Mouse (Mus musculus) hindbrain, postnatal 0 days (tissue): ENCODE data around the gene Snapc1. TPM values are rescaled to one million over a fixed set of nuclear protein-coding genes. Genes with fewer than 3 reads are reported as not detected.

Source experiments
- ATAC-seq: fragments of 200-750 bp; cut with Nextera tagmentation; 2 replicates; pipeline ENCODE4 v1.8.0; 2017; ENCODE audit warnings: mild to moderate bottlenecking, moderate TSS enrichment, moderate library complexity
- DNase-seq: peaks from one replicate; pipeline ENCODE4 v3.0.0-alpha.2; 2015; ENCODE audit warnings: low spot score
- H3K27ac ChIP-seq: fragments of 300-500 bp; sonication (generic); 2 replicates; pipeline ENCODE4 v1.5.1; 2014; ENCODE audit warnings: mild to moderate bottlenecking
- H3K27me3 ChIP-seq: fragments of 300-500 bp; sonication (generic); 2 replicates; pipeline ENCODE4 v1.6.1; 2014; ENCODE audit warnings: low read length, mixed read lengths; ENCODE audit not compliant: insufficient read depth
- H3K36me3 ChIP-seq: fragments of 300-500 bp; sonication (generic); 2 replicates; pipeline ENCODE4 v1.6.1; 2014; ENCODE audit warnings: low read length, mixed read lengths; ENCODE audit not compliant: insufficient read depth
- H3K4me1 ChIP-seq: fragments of 300-500 bp; sonication (generic); 2 replicates; pipeline ENCODE4 v1.6.1; 2014; ENCODE audit warnings: antibody characterized with exemption, low read length, mixed read lengths; ENCODE audit not compliant: insufficient read depth
- H3K4me2 ChIP-seq: fragments of 300-500 bp; sonication (generic); 2 replicates; pipeline ENCODE4 v1.6.1; 2014; ENCODE audit warnings: low read depth, mild to moderate bottlenecking, low read length, moderate library complexity, mixed read lengths
- H3K4me3 ChIP-seq: fragments of 300-500 bp; sonication (generic); 2 replicates; pipeline ENCODE4 v1.5.1; 2014; ENCODE audit warnings: low read length
- H3K9ac ChIP-seq: fragments of 300-500 bp; sonication (generic); replicated peaks from 2 replicates; pipeline ENCODE4 v1.6.1; 2014; ENCODE audit warnings: mild to moderate bottlenecking, low read length, moderate library complexity, mixed read lengths
- H3K9me3 ChIP-seq: fragments of 300-500 bp; sonication (generic); 2 replicates; pipeline ENCODE4 v1.6.1; 2016; ENCODE audit warnings: low read length, mixed read lengths
- CTCF ChIP-seq: IDR thresholded peaks from 2 replicates; pipeline ENCODE4 v1.5.1; 2016; ENCODE audit warnings: antibody characterized with exemption, control low read depth, low read depth
- whole genome bisulfite sequencing: fragments of 180-500 bp; shearing (Covaris S2); extraction: QIAGEN DNeasy Blood & Tissue Kit; methylation state at CpG from one replicate; pipeline ENCODE4 v1.1.7; 2014; 5-methylcytosine and 5-hydroxymethylcytosine counted together
- polyA plus RNA-seq: library from polyadenylated mRNA; unstranded; fragments of >200 nt; fragmentation: Nextera tagmentation; extraction: Ambion mirVana; gene quantifications from 2 replicates; pipeline ENCODE4 v1.2.1, GENCODE M21; 2015
- total RNA-seq: library from RNA; depleted of rRNA; stranded (reverse); fragments of >200 nt; gene quantifications from 2 replicates; pipeline ENCODE4 v1.2.3, GENCODE M21; 2014; rRNA removed

The Snapc1 gene
- 11.1 and 12.8 TPM in 2 replicates for total RNA-seq
- polyA plus RNA-seq = 21.4 and 22.9 TPM in 2 replicates

DNA sequence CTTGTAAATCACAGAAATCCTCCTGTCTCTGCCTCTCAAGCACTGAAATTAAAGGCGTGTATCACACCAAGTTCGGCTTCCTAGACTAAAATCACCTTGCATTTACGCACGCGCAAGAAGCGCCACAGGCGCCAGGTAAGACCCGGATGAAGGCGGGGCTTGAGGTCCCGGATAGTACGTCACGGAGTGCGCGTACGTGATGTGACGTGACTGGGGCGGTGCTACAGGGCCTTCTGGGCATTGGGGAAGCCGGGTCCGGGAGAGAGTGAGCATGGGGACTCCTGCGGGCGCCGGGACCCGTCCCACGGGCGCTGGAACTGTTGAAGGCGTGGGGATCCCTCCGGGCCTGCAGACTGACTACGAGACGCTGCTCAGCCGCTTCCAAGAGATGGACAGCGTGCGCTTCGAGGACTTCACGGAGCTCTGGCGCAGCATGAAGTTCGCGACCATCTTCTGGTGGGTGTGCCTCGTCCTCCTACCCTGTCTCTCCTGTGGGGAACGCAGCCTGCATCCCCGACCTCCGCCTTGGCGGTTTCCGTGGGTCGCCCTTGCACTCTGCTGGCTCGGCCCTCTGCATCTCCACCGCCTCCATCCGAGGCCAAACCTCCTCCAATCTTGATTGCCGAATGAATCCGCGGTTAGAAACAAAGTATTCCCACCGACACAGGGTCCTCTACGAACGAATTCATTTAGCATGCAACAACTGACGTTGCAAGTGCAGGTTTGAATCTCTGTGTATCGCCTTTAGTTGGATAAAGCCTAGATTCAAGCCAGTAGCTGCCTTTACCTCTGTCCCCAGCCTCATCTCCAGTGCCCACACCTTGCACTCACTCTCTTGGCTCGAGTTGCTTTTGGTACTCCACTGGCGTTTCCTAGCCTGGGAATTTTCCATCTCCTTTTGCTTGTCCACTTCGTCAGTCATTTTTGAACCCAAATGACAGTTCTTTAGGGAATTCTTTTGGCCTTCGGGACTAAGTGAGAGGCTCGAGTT is at the start of gene Snapc1:
Gene Snapc1, plus strand, starts transcription at position 191 of the 991 bp plus-strand sequence.
- Histone ChIP-seq H3K36me3 (peaks cover 12% of the 10 kb centered on the region; the same call in 1 of the 2 replicates), H3K9ac (peak within 1 kb of the TSS; percentile 70), H3K4me3 (peak within 1 kb of the TSS; percentile 66), H3K9me3 (no peaks in the 10 kb centered on the region), H3K4me1 (peaks cover 10% of the 10 kb centered on the region; the same call in 1 of the 2 replicates), H3K27me3 (no peaks in the 10 kb centered on the region), H3K27ac (peak within 1 kb of the TSS; percentile 79), H3K4me2 (peak within 1 kb of the TSS; percentile 73)
- TF ChIP-seq CTCF = no peak
- WGBS = under 1% methylated on average over 60 of the region's 60 CpGs
- peak; percentile 100 for ATAC-seq
- DNase-seq = peak; percentile 99

DNA sequence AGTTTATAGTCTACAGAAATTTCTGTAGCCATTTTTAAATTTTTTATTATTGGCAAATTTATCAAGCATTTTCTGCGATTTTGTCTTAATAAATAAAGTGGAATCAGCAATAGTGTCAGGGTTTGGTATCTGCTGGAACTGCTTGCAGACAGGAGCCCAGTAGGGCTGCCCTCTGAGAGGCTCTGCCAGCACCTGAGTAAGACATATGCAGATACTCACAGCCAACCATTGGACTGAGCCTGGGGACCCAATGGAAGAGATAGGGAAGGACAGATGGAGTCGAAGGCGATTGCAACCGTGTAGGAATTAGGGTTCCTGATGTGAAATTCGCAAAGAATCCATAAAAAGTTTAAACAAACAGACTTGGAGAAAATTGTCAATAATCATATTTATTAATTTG is 45.8 kb upstream of the Snapc1 start:
- ATAC-seq (no peak), DNase-seq (no peak)
- Histone ChIP-seq H3K36me3 (no peaks in the 10 kb centered on the region), H3K4me1 (no peaks in the 10 kb centered on the region), H3K9me3 (no peaks in the 10 kb centered on the region), H3K4me3 (no peak overlapping the region), H3K9ac (no peak overlapping the region), H3K27me3 (no peaks in the 10 kb centered on the region), H3K4me2 (no peak overlapping the region), H3K27ac (no peak overlapping the region)
- no peak for TF ChIP-seq CTCF
- 91% methylated on average over 5 of the region's 5 CpGs for WGBS

DNA sequence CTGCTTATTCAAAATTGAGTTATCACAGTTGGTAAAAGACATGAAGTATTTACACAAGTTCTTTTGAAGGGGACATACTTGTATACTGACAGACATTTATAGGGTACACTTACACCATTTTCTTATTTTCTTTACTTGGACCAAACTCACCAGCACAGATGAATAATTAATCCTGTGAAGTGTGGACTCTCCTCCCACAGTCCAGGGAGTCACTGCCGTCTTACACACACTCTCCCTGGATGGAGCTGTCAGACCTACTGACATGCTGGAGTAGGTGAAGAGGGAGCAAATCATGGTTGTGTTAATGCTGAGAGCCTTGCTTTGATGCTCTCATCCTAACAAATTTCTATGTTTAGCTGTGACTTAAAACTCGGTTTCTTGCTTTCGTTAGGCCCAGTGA is 34.0 kb upstream of the Snapc1 start:
- Histone ChIP-seq H3K9me3 (no peaks in the 10 kb centered on the region), H3K36me3 (peaks cover 38% of the 10 kb centered on the region), H3K9ac (no peak overlapping the region), H3K4me1 (no peaks in the 10 kb centered on the region), H3K27me3 (no peaks in the 10 kb centered on the region), H3K4me2 (no peak overlapping the region), H3K27ac (no peak overlapping the region), H3K4me3 (no peak overlapping the region)
- ATAC-seq = no peak
- no peak for DNase-seq
- WGBS = 81% methylated on average over 3 of the region's 3 CpGs
- TF ChIP-seq CTCF = no peak

DNA sequence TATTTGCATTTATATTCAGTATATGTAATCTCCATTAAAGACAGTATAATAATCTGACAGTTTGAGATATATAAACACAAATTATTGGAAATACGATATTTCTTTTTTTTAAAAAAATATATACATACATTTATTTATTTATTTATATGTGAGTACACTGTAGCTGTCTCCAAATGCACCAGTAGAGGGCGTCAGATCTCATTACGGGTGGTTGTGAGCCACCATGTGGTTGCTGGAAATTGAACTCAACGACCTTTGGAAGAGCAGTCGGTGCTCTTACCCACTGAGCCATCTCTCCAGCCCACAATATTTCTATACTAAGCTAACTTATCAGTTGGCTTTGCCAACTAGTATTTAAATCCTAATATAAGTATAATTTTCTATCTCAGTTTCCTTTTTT is 33.0 kb upstream of the Snapc1 start:
- H3K9ac ChIP-seq = no peak overlapping the region
- H3K4me3 ChIP-seq = no peak overlapping the region
- no peaks in the 10 kb centered on the region for H3K4me1 ChIP-seq
- peak; percentile 49 for TF ChIP-seq CTCF
- H3K4me2 ChIP-seq = no peak overlapping the region
- 54% methylated on average over 5 of the region's 5 CpGs for WGBS
- no peak for ATAC-seq
- H3K27ac ChIP-seq = no peak overlapping the region
- no peaks in the 10 kb centered on the region for H3K9me3 ChIP-seq
- H3K27me3 ChIP-seq = no peaks in the 10 kb centered on the region
- H3K36me3 ChIP-seq = peaks cover 38% of the 10 kb centered on the region
- peak; percentile 65 for DNase-seq

DNA sequence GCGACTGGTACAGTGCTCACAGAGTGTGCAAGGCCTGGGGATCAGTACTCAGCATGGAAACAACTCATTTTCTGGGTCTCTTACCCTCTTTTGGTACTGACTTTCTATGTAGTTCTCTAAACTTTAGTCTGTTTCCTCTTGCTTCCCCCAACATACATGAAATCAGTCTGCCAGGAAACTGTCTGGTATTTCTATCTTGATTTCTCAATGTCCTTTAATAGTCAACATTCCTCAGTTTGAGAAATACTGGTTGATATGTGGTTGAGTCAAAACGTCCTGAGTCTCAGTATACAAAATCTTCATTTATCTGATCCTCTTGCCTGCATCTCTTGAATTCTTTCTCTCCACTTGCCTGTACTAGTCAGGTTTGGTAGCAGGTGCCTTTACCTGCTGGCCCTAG is 29.8 kb upstream of the Snapc1 start:
- H3K4me2 ChIP-seq = no peak overlapping the region
- H3K4me1 ChIP-seq = no peaks in the 10 kb centered on the region
- no peak overlapping the region for H3K9ac ChIP-seq
- WGBS = 84% methylated on average over 2 of the region's 2 CpGs
- TF ChIP-seq CTCF = no peak
- H3K36me3 ChIP-seq = peaks cover 49% of the 10 kb centered on the region
- H3K4me3 ChIP-seq = no peak overlapping the region
- ATAC-seq (no peak), DNase-seq (no peak)
- no peaks in the 10 kb centered on the region for H3K9me3 ChIP-seq
- no peak overlapping the region for H3K27ac ChIP-seq
- H3K27me3 ChIP-seq = no peaks in the 10 kb centered on the region

DNA sequence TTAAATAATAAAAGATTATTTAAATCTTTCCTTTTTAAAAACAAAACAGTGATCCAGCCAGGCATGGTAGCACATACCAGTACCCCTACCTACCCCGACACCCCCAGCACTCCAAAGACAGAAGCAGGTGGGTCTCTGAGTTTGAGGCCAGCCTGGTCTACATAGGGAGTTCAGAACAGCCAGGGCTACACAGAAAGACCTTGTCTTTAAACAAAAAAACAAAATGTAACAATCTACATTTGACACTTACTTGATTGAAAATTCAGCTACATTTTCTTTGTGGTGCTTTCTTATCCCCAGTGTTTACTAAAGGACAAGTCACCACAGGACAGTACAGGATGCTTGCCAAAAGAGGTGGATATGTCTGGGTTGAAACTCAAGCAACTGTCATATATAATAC is 26.9 kb upstream of the Snapc1 start, which contains the start of gene Gm49321:
Gene Gm49321, plus strand, starts transcription at position 301 of the 400 bp plus-strand sequence.
- no peak for TF ChIP-seq CTCF
- Histone ChIP-seq H3K36me3 (peaks cover 41% of the 10 kb centered on the region), H3K4me3 (no peak within 1 kb of the TSS), H3K4me2 (no peak within 1 kb of the TSS), H3K4me1 (no peaks in the 10 kb centered on the region), H3K9ac (no peak within 1 kb of the TSS), H3K27me3 (no peaks in the 10 kb centered on the region), H3K9me3 (no peaks in the 10 kb centered on the region), H3K27ac (no peak within 1 kb of the TSS)
- 93% methylated on average over 1 of the region's 1 CpGs for WGBS
- DNase-seq (no peak), ATAC-seq (no peak)
